Mouse (Mus musculus) testis, adult 2 months (tissue): ENCODE data around the gene Casc1.

Experiments
- CTCF ChIP-seq: fragments of 200-500 bp; IDR thresholded peaks from 2 replicates; pipeline ENCODE4 v1.5.1; 2012; ENCODE audit warnings: low read depth, mild to moderate bottlenecking, inconsistent platforms, low read length, moderate library complexity; ENCODE audit not compliant: control insufficient read depth, insufficient read depth, insufficient replicate concordance
- POLR2A ChIP-seq: fragments of 200-500 bp; IDR thresholded peaks from 2 replicates; pipeline ENCODE4 v1.6.1; 2012; ENCODE audit warnings: low read depth, mild to moderate bottlenecking, inconsistent platforms, low read length, moderate library complexity; ENCODE audit not compliant: control insufficient read depth

GRCm38 (mm10) chr6:145147716-145148115 lies 63.1 kb downstream of the Casc1 start:
- TF ChIP-seq CTCF (no peak), POLR2A (no peak)
